Mouse (Mus musculus): ENCODE measurements around the gene Optc. TPM values are rescaled to one million over a fixed set of nuclear protein-coding genes. Genes with fewer than 3 reads are reported as not detected.
A peak's percentile ranks its signal among the peaks of the same experiment; 100 is the strongest.

The Optc gene
- polyA plus RNA-seq, 1 experiment from 2014 or later, result 0.14 TPM

DNA sequence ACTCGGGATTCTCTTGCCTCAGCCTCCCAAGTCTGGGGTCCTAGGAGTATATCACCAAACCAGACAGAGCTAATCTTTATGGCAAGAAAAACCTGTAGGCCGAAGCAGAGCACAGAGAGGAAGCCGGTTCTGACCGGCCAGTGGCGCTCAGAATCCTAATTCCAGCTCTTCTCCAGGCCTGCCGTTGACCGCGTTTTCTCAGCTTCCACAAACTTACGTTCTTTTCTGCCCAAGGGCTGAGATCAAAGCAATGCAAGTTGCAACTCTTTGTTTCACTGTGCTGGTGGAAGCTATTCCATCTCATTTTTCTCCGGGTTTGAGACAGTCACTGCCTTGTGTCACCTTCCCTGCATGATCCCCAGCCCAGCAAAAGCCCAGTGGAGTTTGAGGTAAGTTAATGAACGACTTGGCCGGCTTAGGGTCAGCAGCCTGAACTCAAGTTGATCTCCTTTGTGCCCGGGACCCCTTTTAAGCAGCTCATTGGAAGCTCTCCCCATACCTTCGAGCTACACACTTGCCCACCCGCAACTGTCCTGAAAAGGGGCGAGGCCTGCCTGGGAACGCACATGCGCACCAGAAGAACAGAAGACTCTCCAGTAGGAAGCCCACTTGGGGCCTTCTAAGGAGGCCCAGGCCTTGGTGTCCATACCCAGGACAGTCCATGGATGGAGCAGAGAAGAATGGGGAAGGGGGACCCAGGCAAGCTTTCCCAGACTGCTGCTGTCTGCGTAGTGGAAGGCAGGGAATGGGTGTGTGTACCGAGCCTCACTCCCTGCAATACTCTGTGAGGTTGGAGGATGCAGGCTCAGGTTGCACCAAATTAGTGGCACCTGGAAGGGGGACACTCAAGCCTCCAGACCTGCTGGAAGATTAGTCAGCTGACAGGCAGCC is 47.7 kb downstream of the Optc start:
- peaks cover 11% of the 10 kb centered on the region for H3K27me3 ChIP-seq (ENCODE audit: control insufficient read depth, insufficient read depth, low read depth, low read length)
- no peak overlapping the region for H3K27ac ChIP-seq (ENCODE audit: low read length)
- 78% methylated on average over 20 of the region's 20 CpGs for whole genome bisulfite sequencing (ENCODE audit: insufficient replicate concordance)
- no peak overlapping the region for H3K4me3 ChIP-seq (ENCODE audit: low read depth, low read length)
- H3K9ac ChIP-seq (ENCODE audit: low read depth, low read length), result no peak overlapping the region
- H3K4me1 ChIP-seq (ENCODE audit: control insufficient read depth, low read depth, low read length), result peaks cover 13% of the 10 kb centered on the region
- ATAC-seq (ENCODE audit: low read depth), result no peak
- H3K4me2 ChIP-seq (ENCODE audit: low read depth, low read length), result no peak overlapping the region
- H3K9me3 ChIP-seq (replicated peaks; ENCODE audit: control insufficient read depth, low read length), result no peaks in the 10 kb centered on the region
- H3K36me3 ChIP-seq (ENCODE audit: control insufficient read depth, insufficient read depth), result no peaks in the 10 kb centered on the region

DNA sequence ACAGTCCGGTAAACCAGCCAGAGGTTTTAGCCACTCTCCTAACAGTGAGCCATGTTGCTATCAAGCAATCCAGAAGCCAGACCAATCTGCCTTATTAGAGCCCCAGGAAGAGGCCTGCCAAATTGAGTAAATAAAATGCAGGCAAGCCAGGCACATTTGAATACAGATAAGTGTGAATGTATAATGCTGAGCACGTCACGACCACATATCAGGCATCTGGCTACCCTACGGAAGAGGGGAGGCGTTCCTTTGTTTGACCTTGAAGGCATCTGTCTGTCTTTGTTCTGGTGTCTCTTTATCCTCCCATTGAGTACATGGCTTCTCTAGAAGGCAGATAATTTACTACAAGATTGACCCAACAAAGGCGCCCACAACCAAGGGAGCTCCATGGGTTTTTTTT is 48.5 kb downstream of the Optc start:
- Histone ChIP-seq H3K4me2 (ENCODE audit: low read depth, low read length) (no peak overlapping the region), H3K9ac (ENCODE audit: low read depth, low read length) (no peak overlapping the region), H3K27me3 (ENCODE audit: control insufficient read depth, insufficient read depth, low read depth, low read length) (peaks cover 18% of the 10 kb centered on the region), H3K4me3 (ENCODE audit: low read depth, low read length) (no peak overlapping the region), H3K4me1 (ENCODE audit: control insufficient read depth, low read depth, low read length) (peaks cover 20% of the 10 kb centered on the region), H3K36me3 (ENCODE audit: control insufficient read depth, insufficient read depth) (no peaks in the 10 kb centered on the region), H3K9me3 (replicated peaks; ENCODE audit: control insufficient read depth, low read length) (no peaks in the 10 kb centered on the region), H3K27ac (ENCODE audit: low read length) (no peak overlapping the region)
- peak; percentile 52 for ATAC-seq (ENCODE audit: low read depth)
- WGBS (ENCODE audit: insufficient replicate concordance), result 33% methylated on average over 6 of the region's 6 CpGs

DNA sequence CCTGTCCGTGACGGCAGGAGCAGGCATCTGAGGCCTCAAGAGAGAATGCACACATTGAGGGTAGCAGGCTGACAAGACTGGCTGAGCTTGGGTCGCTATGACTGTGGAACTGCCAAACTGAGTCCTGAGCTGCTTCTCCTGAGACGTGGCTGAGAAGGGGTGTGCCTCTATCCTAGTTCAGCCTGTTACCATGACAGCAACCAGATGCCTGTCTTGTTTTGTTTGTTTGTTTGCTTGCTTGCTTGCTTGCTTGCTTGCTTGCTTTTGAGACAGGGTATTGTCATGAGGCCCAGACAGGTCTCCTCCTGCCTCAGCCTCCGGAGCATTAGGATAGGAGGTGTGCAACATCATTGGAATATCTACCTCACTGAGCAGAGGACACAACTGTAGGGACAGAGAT is 50.0 kb downstream of the Optc start:
- peaks cover 20% of the 10 kb centered on the region for H3K4me1 ChIP-seq (ENCODE audit: control insufficient read depth, low read depth, low read length)
- H3K36me3 ChIP-seq (ENCODE audit: control insufficient read depth, insufficient read depth), result no peaks in the 10 kb centered on the region
- no peaks in the 10 kb centered on the region for H3K9me3 ChIP-seq (replicated peaks; ENCODE audit: control insufficient read depth, low read length)
- ATAC-seq (ENCODE audit: low read depth), result no peak
- H3K4me3 ChIP-seq (ENCODE audit: low read depth, low read length), result no peak overlapping the region
- H3K9ac ChIP-seq (ENCODE audit: low read depth, low read length), result no peak overlapping the region
- WGBS (ENCODE audit: insufficient replicate concordance), result 73% methylated on average over 5 of the region's 5 CpGs
- no peak overlapping the region for H3K27ac ChIP-seq (ENCODE audit: low read length)
- H3K27me3 ChIP-seq (ENCODE audit: control insufficient read depth, insufficient read depth, low read depth, low read length), result peaks cover 31% of the 10 kb centered on the region
- no peak overlapping the region for H3K4me2 ChIP-seq (ENCODE audit: low read depth, low read length)

DNA sequence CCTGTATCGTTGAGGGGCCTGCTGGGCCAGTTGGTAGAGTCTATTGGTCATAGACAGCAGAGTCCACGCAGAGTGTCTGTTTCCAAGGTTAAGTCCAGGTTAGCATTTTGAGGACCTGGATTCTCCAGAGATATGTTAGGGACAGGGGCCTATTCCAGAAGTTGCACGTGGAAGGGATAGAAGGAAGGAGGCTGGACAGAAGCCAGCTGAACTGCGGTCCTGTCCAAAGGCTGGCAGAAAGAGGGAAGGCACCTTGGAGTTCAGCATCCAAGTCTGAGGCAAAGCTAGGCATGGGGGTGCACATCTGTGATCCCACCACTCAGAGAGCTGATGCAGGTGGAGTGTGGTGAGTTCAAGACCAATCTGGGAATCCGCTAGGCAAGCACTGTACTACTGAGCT is 50.6 kb downstream of the Optc start:
- Histone ChIP-seq H3K27ac (ENCODE audit: low read length) (no peak overlapping the region), H3K9ac (ENCODE audit: low read depth, low read length) (no peak overlapping the region), H3K4me3 (ENCODE audit: low read depth, low read length) (no peak overlapping the region), H3K4me1 (ENCODE audit: control insufficient read depth, low read depth, low read length) (peaks cover 20% of the 10 kb centered on the region), H3K36me3 (ENCODE audit: control insufficient read depth, insufficient read depth) (no peaks in the 10 kb centered on the region), H3K27me3 (ENCODE audit: control insufficient read depth, insufficient read depth, low read depth, low read length) (peaks cover 31% of the 10 kb centered on the region), H3K4me2 (ENCODE audit: low read depth, low read length) (no peak overlapping the region), H3K9me3 (replicated peaks; ENCODE audit: control insufficient read depth, low read length) (no peaks in the 10 kb centered on the region)
- ATAC-seq (ENCODE audit: low read depth), result no peak
- 74% methylated on average over 5 of the region's 5 CpGs for WGBS (ENCODE audit: insufficient replicate concordance)

DNA sequence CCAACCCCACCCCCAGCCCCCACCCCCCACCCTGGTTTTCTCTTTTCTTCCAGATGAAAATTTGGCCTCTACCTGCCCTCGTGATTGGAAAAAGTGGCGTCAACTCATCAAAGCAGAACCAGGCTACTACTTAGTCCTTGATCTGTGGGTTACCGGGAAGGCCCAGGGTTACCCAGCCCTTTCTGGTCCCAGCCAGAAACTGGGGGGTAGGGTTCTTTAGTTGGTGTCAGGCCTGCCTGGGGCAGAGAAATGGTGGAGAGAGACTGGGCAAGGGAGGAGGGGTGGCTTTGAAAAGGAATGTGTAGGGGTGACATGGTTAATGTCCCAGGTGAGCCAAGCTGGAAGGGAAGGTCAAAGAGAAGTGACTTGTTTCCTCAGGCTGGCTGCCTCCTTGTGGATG is 51.1 kb downstream of the Optc start:
- H3K36me3 ChIP-seq (ENCODE audit: control insufficient read depth, insufficient read depth), result no peaks in the 10 kb centered on the region
- no peaks in the 10 kb centered on the region for H3K9me3 ChIP-seq (replicated peaks; ENCODE audit: control insufficient read depth, low read length)
- peaks cover 20% of the 10 kb centered on the region for H3K4me1 ChIP-seq (ENCODE audit: control insufficient read depth, low read depth, low read length)
- no peak overlapping the region for H3K9ac ChIP-seq (ENCODE audit: low read depth, low read length)
- H3K27me3 ChIP-seq (ENCODE audit: control insufficient read depth, insufficient read depth, low read depth, low read length), result peaks cover 31% of the 10 kb centered on the region
- no peak overlapping the region for H3K4me3 ChIP-seq (ENCODE audit: low read depth, low read length)
- no peak for ATAC-seq (ENCODE audit: low read depth)
- H3K4me2 ChIP-seq (ENCODE audit: low read depth, low read length), result no peak overlapping the region
- no peak overlapping the region for H3K27ac ChIP-seq (ENCODE audit: low read length)
- 51% methylated on average over 3 of the region's 3 CpGs for WGBS (ENCODE audit: insufficient replicate concordance)

DNA sequence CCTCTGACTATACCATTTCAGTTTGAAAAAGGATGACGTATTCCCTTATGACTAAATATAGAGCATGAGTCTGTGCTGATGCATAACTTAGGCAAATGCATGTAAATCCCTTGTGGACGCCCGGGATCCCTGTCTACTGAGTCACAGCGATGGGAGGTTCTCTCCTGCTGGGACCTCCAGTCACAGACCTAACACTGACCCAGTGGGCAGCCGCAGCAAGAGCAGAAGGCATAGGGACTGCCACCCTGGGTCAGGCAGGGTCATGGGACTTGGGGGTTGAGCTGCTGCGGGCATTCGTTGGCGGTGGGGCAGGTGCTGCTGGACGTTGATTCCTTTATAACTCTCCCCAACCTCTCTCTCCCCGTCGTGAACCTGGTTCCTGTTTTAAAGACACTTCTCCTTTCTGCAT is 51.7 kb downstream of the Optc start:
- Histone ChIP-seq H3K27me3 (ENCODE audit: control insufficient read depth, insufficient read depth, low read depth, low read length) (peaks cover 31% of the 10 kb centered on the region), H3K4me2 (ENCODE audit: low read depth, low read length) (no peak overlapping the region), H3K9me3 (replicated peaks; ENCODE audit: control insufficient read depth, low read length) (no peaks in the 10 kb centered on the region), H3K4me3 (ENCODE audit: low read depth, low read length) (no peak overlapping the region), H3K36me3 (ENCODE audit: control insufficient read depth, insufficient read depth) (no peaks in the 10 kb centered on the region), H3K4me1 (ENCODE audit: control insufficient read depth, low read depth, low read length) (peaks cover 20% of the 10 kb centered on the region), H3K9ac (ENCODE audit: low read depth, low read length) (no peak overlapping the region), H3K27ac (ENCODE audit: low read length) (no peak overlapping the region)
- WGBS (ENCODE audit: insufficient replicate concordance), result 17% methylated on average over 11 of the region's 11 CpGs
- no peak for ATAC-seq (ENCODE audit: low read depth)

DNA sequence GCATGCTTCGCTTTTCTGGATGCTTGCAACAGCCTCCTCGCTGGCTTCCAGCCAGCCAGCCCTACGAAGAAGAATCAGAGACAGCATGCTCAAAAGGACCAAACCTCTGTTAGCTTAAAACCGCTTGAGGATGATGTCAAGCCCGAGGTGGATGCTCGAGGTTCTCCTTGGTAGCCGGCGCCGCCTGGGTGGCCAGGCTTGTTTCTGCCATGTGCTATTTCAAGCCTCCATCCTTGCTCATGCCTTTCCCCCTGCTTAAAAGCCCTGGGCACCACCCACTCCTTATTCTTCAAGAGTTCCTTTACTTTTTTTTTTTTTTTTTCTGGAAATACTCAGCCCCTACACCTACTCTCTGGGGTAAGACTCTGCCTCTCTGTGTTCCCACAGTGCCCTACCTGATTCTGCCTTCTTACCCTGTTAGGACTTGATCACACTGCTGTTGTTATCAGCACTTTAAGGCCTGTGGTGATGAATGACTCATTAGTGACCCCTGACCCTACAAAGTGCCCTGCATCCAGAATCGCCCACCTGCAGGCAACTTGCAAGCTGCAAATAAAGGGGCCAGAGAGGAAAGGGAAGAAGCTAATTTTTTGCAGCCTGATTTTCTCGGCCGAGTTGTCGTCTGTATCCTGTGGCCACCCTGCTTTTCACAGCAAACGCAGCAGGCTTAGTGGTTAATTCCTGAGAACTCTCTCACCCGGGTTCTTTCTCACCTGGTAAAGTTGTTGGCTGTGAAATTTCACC is 52.4 kb downstream of the Optc start:
- Histone ChIP-seq H3K27ac (ENCODE audit: low read length) (no peak overlapping the region), H3K4me3 (ENCODE audit: low read depth, low read length) (peak overlapping the region; percentile 29), H3K27me3 (ENCODE audit: control insufficient read depth, insufficient read depth, low read depth, low read length) (peaks cover 31% of the 10 kb centered on the region), H3K4me2 (ENCODE audit: low read depth, low read length) (peak overlapping the region; percentile 41), H3K9me3 (replicated peaks; ENCODE audit: control insufficient read depth, low read length) (no peaks in the 10 kb centered on the region), H3K9ac (ENCODE audit: low read depth, low read length) (no peak overlapping the region), H3K36me3 (ENCODE audit: control insufficient read depth, insufficient read depth) (no peaks in the 10 kb centered on the region), H3K4me1 (ENCODE audit: control insufficient read depth, low read depth, low read length) (peaks cover 20% of the 10 kb centered on the region)
- no peak for ATAC-seq (ENCODE audit: low read depth)
- 15% methylated on average over 15 of the region's 15 CpGs for WGBS (ENCODE audit: insufficient replicate concordance)

DNA sequence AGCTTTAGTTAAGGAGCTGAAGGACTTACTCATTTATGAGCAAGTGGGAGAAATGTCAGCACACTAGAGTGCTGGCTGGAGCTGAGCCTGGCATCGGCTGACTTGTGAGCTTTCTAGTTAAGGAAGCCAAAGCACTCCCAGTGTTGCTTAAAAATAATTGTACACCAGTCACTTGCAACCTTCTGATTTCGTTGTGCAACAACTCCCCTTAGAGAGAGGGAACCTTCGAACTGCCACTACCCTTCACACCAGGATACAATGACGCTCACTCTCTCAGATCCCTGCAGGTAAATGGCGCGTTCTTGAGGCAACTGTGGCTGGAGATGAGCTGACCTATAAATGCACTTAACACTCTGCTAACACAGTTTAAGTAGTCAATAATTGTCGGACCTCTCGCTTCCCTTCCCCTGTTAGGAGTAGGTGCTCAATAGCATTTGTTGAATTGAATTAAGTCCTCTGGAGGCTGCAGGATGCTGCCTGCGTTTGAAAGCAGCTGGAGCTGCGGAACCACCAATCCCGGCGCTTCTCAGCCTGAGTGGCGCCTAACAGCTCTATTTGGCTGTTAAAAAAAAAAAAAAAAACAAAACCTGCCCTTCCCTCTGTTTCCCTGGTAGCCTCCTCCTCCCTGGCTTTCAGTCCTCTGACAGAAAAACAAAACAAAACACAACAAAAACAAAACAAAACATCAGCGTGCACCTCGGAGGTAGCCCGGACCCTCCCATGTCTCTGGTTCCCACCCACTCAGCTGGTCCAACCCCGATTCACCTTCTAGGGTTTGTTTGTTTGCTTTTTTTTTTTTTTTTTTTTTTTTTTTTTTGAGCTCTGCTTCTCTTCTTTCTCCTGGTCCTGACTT is 53.2 kb downstream of the Optc start:
- Histone ChIP-seq H3K27me3 (ENCODE audit: control insufficient read depth, insufficient read depth, low read depth, low read length) (peaks cover 31% of the 10 kb centered on the region), H3K4me2 (ENCODE audit: low read depth, low read length) (peak overlapping the region; percentile 41), H3K9ac (ENCODE audit: low read depth, low read length) (no peak overlapping the region), H3K27ac (ENCODE audit: low read length) (no peak overlapping the region), H3K4me3 (ENCODE audit: low read depth, low read length) (peak overlapping the region; percentile 29), H3K36me3 (ENCODE audit: control insufficient read depth, insufficient read depth) (no peaks in the 10 kb centered on the region), H3K9me3 (replicated peaks; ENCODE audit: control insufficient read depth, low read length) (no peaks in the 10 kb centered on the region), H3K4me1 (ENCODE audit: control insufficient read depth, low read depth, low read length) (peaks cover 16% of the 10 kb centered on the region)
- ATAC-seq (ENCODE audit: low read depth), result no peak
- 11% methylated on average over 17 of the region's 17 CpGs for WGBS (ENCODE audit: insufficient replicate concordance)

Measured in liver, embryonic 16.5 days (tissue).